Mouse (Mus musculus) retina, postnatal 7 days (tissue): ENCODE results near the gene Zfp442.
"Not testable (repeated sequence)": the region's sequence is repeated elsewhere in the genome, so short reads cannot be mapped to it uniquely, and the experiment has no call there.

ENCODE experiments used
- DNase-seq: peaks from one replicate; pipeline ENCODE4 v3.0.0-alpha.2; 2012; ENCODE audit warnings: low read depth, low spot score

Gene Zfp442

DNA sequence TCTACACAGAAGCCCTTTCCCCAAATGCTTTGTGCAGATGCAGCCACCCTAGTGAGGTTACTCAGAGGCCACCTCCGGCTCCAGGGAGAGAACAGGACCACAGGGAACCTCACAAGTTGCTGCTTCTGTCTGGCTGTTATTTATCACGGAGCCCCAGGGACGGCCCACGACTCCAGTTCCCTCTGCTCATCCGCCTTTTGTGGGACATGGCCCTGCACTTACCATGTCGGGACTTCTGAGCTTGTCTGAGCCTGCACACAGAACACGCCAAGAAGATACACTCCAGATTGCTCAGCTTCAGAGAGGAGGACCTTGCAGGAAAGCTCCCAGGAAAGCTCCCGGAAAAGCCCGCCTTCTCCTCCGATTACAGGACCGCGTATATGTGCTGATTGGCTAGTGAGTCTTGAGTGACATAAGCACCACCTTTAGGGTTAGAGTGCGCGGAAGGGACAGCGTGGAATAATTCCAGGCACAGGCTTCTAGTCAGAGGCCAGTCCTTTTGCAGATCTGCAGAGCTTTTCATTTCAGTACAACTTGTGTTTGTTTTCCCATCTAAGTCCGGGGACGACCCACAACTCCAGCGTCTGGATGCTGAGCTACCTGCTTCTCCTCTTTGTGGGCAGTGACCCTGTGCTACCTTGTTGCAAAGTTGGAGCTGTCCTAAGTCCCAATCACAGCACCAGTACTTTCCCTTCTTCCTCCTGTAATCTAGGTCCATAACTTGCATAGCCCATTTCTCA is at the start of gene Zfp442:
Gene Zfp442, minus strand, starts transcription at position 307 of the 740 bp plus-strand sequence.
- peak; percentile 21 for DNase-seq

DNA sequence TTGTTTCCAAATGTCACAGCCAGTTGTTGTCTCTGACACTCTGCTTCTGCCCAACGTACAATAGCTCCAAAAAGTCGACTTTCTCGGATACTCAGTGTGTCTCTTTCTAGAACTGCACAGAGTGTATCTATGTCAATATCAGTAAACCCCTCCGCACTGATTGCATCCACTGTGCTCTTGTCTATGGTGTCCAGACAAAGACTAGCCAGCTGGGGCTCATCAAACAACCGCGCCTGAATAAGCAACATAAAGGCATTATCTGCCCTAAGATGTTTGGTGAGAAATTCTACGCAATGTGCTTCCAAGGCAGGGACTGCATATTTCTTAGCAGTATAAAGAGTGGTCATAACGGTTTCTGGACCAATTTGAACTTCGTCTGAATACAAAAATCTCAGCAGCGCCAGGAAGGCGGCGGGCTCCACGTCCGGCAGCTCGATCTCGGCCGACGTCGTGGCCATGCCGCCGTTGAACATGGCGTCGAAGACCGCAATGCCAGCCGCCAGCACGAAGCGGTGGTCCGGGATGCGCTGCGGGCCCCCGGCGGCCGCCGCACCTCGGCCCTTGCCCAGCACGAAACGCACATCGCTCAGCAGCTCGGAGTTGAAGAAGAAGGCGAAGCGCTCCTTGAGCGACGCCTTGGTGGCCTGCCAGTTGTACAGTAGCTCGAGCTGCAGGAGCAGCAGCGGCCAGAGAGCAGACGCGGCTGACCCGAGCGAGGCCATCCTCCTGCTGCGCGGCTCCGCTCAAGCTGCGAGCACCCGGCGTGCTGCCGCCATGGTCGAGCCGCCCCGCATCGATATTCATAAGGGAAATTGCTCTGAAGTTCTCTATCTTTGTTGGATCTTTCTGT is 49.1 kb upstream of the Zfp442 start:
- not testable (repeated sequence) for DNase-seq

DNA sequence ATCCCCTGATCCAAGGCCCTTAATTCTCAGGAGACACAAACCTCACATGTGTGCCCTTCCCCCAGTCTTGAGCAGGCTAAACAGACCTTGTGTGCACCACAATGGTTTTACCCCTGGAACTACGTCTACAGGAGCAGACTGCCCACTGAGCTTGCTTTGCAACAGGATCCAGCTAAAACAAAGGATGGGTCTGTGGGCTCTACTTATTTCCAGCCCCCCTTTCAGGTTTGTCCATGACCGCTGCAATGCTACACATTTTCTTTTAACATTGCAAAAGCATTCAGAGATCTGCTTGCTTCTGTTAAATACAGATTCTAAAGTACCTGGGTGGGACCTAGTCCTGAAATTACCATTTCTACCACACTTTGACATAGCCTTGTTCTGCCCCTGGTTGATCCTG is 41.7 kb upstream of the Zfp442 start:
- DNase-seq, result no peak

DNA sequence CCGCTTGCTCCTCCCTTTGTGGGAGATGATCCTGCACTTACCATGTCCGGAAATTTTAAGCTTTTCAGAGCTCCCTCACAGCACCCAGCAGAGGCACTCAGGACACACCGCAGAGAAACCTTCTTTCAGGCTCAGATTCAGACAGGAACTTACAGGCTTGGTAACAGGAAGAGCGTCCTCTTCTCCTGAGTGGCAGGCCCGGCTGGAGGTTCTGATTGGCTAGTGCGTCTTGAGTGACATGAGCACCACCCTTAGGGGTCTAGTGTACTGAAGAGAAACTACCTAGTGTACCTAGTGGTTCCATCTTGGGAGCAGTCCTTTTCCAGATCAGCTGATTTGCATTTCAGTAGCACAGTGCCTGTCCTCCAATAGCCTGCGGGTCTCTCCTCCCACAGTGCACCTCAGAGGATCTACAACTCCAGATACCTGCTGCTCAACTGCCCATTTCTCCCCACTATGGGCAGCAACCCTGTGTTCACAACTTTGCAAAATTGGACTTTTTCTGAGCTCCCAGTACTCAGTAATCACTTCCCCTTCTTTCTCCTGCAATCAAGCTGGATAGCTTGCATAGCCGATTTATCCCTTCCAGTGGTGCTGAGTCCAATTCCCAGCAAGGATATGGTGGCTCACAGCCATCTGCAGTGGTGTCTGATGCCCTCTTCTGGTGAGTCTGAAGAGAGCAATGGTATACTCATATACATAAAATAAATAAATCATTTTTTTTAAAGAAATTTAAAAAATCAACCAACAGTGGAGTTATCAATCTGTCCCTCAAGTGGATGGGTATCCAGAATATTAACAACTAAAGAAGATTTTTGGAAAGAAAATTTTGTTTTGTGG is 33.9 kb upstream of the Zfp442 start, which contains the start of gene Zfp345:
Gene Zfp345, minus strand, starts transcription at position 153 of the 840 bp plus-strand sequence.
- not testable (repeated sequence) for DNase-seq

DNA sequence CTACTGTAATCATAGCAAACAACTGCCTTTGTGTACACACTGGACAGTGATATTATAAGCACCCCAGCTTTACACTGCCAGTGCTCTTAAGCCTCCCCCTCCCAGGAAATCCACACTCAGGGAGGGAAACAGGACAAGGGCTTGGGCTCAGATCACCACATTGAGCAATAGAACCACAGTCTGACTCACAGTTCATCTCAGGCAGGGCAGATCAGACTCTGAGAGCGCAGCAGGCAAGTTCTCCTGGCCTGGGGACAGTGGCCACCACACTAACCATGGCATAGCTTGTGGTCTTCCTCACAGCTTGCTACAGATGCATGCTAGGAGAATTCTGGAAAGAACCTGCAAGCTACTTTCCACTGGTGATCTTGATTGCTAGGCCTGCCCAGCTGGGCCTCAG is 12.2 kb downstream of the Zfp442 start:
- not testable (repeated sequence) for DNase-seq

DNA sequence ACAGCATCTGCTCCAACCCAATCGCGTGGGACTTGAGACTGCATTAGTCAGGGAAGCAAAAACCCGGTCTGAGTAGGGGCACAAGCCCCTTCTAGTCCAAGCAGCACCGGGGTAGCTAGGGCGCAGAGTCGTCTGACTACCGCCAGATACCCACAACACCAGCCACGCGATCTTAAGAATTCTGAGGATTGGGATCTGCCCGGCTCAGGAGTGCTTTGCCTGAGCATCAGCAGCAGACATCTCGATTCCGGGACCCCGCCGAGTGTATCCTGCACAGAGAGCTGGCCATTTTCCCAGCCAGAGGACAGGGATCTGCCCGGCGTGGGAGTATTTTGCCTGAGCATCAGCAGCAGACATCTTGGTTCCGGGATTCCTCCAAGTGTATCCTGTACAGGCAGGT is 39.1 kb downstream of the Zfp442 start:
- DNase-seq, result not testable (repeated sequence)

DNA sequence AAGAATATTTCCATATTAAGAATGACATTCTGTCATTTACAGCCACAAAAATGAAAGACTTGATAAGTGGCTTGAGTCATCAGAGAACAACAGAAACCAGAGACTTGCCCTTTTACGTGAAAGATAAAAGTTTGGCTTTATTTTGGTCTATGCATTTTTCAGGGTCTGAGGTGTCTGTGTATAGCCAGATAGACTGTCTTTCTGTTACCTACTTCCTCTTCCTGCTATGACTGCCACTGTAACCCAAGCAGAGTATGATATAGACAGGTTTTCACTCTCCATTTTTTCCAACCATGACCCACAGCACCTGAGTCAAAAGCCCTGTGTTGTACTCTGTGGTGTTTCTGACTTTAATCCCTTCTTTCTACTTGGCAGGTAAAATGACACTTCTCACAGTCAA is 61.1 kb downstream of the Zfp442 start:
- DNase-seq, result no peak

DNA sequence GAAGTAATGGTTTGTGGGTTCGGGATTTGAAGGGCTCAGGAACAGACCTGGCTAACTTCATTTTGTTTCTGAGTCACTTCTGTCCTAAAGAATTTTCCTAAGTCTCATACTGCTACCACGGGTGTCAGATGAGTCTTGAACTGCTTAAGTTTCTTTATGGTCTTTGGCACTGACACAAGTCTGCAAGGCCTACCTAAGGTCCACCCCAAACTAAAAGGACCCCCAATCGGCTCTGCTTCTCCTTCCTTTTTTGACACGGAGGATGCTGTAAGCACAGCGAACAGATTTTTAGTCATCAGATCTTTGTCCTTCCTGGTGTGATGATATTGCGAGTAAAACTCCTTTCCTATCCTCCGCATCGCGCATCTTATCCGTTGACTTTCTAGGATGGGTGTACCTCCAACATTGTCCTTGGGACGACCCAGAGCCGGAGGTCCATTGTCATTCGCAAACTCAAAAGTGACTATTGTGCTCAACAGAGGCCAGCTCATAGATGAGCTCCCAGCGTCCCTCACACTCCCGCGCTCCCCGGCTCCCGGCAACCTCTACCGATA is 65.7 kb downstream of the Zfp442 start:
- DNase-seq, result not testable (repeated sequence)

DNA sequence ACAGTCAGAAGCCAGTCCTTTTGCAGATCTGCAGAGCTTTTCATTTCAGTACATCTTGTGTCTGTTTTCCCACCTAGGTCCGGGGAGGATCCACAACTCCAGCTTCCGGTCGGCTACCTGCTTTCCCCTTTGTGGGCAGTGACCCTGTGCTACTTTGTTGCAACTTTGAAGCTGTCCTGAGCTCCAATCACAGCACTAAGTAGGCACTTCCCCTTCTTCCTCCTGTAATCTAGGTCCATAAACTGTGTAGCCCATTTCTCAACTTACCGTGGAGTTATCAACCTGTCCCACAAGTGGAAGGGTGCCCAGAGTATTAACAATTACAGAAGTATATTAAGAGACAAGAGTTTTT is 88.4 kb downstream of the Zfp442 start:
- DNase-seq, result no peak

DNA sequence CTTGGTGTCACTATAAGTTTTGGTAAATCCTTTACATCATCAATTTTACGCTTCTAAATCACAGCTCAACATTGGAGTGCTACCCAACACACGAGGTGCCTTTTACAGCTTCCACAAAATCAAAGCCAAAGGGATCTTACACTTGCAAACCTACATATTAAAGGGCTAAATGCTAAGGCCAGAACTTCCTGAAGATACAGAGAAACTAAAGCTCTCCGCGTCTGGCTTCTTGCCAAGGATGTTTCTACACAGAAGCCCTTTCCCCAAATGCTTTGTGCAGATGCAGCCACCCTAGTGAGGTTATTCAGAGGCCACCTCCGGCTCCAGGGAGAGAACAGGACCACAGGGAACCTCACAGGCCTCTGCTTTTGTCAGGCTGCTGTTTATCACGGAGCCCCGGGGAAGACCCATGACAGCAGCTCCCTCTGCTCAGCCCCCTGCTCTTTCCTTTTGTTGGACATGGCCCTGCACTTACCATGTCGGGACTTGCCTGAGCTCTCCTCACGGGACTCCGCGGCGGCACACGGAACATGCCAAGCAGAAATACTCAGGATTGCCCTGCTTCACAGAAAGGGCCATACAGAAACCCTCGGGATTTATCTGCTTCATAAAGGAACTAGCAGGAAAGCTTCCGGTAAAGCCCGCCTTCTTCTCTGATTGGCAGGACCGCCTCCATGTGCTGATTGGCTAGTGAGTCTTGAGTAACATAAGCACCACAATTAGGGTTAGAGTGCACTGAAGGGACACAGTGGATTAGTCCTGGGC is 89.0 kb downstream of the Zfp442 start, which contains the start of gene 3300002I08Rik:
Gene 3300002I08Rik, minus strand, starts transcription at position 653 of the 765 bp plus-strand sequence.
- peak; percentile 73 for DNase-seq
